Mouse (Mus musculus): ENCODE data around the gene Nkpd1. TPM values are rescaled to one million over a fixed set of nuclear protein-coding genes. Genes with fewer than 3 reads are reported as not detected.

The Nkpd1 gene
- polyA plus RNA-seq, 1 experiment from 2014 or later: 0.11 TPM

- ATAC-seq (ENCODE audit: insufficient read depth) (no peak), DNase-seq (no peak)
These were observed 2.4 kb downstream of the Nkpd1 start for GRCm38 (mm10) chr7:19520032-19520431.

GRCm38 (mm10) chr7:19523017-19523756, 5.5 kb downstream of the Nkpd1 start:
- Histone ChIP-seq H3K4me3 (ENCODE audit: low read depth, low read length) (peak overlapping the region; percentile 40), H3K4me1 (ENCODE audit: insufficient read depth) (peaks cover 9% of the 10 kb centered on the region; the same call in 1 of the 2 replicates), H3K4me2 (peak overlapping the region; percentile 78), H3K9me3 (ENCODE audit: low read depth, low read length) (no peaks in the 10 kb centered on the region), H3K9ac (peak overlapping the region; percentile 29; the same call in 1 of the 2 replicates), H3K27ac (ENCODE audit: low read depth) (no peak overlapping the region), H3K36me3 (ENCODE audit: insufficient read depth) (0 out of 2 replicates have a peak, but pooled peaks cover under 1% of the 10 kb centered on the region), H3K27me3 (ENCODE audit: insufficient read depth, low read length) (peaks cover 71% of the 10 kb centered on the region)
- ATAC-seq (ENCODE audit: insufficient read depth): no peak; the same call in 1 of the 2 replicates
- TF ChIP-seq CTCF (IDR thresholded peaks at IDR 0.05; ENCODE audit: low read depth): no peak
- 8% methylated on average over 72 of the region's 72 CpGs for WGBS
- peak; percentile 44 for DNase-seq

More at GRCm38 (mm10) chr7:19520032-19520431, 2.4 kb downstream of the Nkpd1 start:
- Histone ChIP-seq H3K27ac (ENCODE audit: low read depth) (no peak overlapping the region), H3K9me3 (ENCODE audit: low read depth, low read length) (no peaks in the 10 kb centered on the region), H3K27me3 (ENCODE audit: insufficient read depth, low read length) (peaks cover 78% of the 10 kb centered on the region), H3K36me3 (ENCODE audit: insufficient read depth) (no peaks in the 10 kb centered on the region), H3K4me1 (ENCODE audit: insufficient read depth) (peaks cover 9% of the 10 kb centered on the region; the same call in 1 of the 2 replicates), H3K4me3 (ENCODE audit: low read depth, low read length) (peak overlapping the region; percentile 27), H3K9ac (peak overlapping the region; percentile 44), H3K4me2 (peak overlapping the region; percentile 53)
- WGBS: 6% methylated on average over 23 of the region's 23 CpGs
- TF ChIP-seq CTCF (IDR thresholded peaks at IDR 0.05; ENCODE audit: low read depth): no peak

- peak; percentile 83 for DNase-seq
- H3K27me3 ChIP-seq (ENCODE audit: insufficient read depth, low read length): peaks cover 64% of the 10 kb centered on the region
- H3K4me2 ChIP-seq: peak overlapping the region; percentile 78
- H3K4me1 ChIP-seq (ENCODE audit: insufficient read depth): peaks cover 9% of the 10 kb centered on the region; the same call in 1 of the 2 replicates
- no peaks in the 10 kb centered on the region for H3K9me3 ChIP-seq (ENCODE audit: low read depth, low read length)
- peak overlapping the region; percentile 40 for H3K4me3 ChIP-seq (ENCODE audit: low read depth, low read length)
- H3K9ac ChIP-seq: peak overlapping the region; percentile 34; the same call in 1 of the 2 replicates
- WGBS: 1% methylated on average over 64 of the region's 64 CpGs
- peak; percentile 81 for TF ChIP-seq CTCF (IDR thresholded peaks at IDR 0.05; ENCODE audit: low read depth)
- peak; percentile 68 for ATAC-seq (ENCODE audit: insufficient read depth)
- H3K36me3 ChIP-seq (ENCODE audit: insufficient read depth): peaks cover 7% of the 10 kb centered on the region; the same call in 1 of the 2 replicates
- H3K27ac ChIP-seq (ENCODE audit: low read depth): no peak overlapping the region; the same call in 1 of the 2 replicates
These were observed 6.2 kb downstream of the Nkpd1 start for GRCm38 (mm10) chr7:19523757-19524419.

- H3K4me2 ChIP-seq: peak overlapping the region; percentile 78
- peak overlapping the region; percentile 34; the same call in 1 of the 2 replicates for H3K9ac ChIP-seq
- peaks cover 9% of the 10 kb centered on the region; the same call in 1 of the 2 replicates for H3K4me1 ChIP-seq (ENCODE audit: insufficient read depth)
- peaks cover 57% of the 10 kb centered on the region for H3K27me3 ChIP-seq (ENCODE audit: insufficient read depth, low read length)
- ATAC-seq (ENCODE audit: insufficient read depth) (peak; percentile 19), DNase-seq (no peak)
- no peak overlapping the region; the same call in 1 of the 2 replicates for H3K27ac ChIP-seq (ENCODE audit: low read depth)
- H3K4me3 ChIP-seq (ENCODE audit: low read depth, low read length): peak overlapping the region; percentile 40
- H3K36me3 ChIP-seq (ENCODE audit: insufficient read depth): peaks cover 13% of the 10 kb centered on the region
- no peak for TF ChIP-seq CTCF (IDR thresholded peaks at IDR 0.05; ENCODE audit: low read depth)
- H3K9me3 ChIP-seq (ENCODE audit: low read depth, low read length): no peaks in the 10 kb centered on the region
- WGBS: 14% methylated on average over 24 of the region's 24 CpGs
These were observed 6.9 kb downstream of the Nkpd1 start for GRCm38 (mm10) chr7:19524420-19525104.

GRCm38 (mm10) chr7:19525105-19525481, 7.5 kb downstream of the Nkpd1 start:
- peaks cover 53% of the 10 kb centered on the region for H3K27me3 ChIP-seq (ENCODE audit: insufficient read depth, low read length)
- no peak overlapping the region for H3K4me2 ChIP-seq
- peaks cover 9% of the 10 kb centered on the region; the same call in 1 of the 2 replicates for H3K4me1 ChIP-seq (ENCODE audit: insufficient read depth)
- peaks cover 19% of the 10 kb centered on the region for H3K36me3 ChIP-seq (ENCODE audit: insufficient read depth)
- H3K4me3 ChIP-seq (ENCODE audit: low read depth, low read length): no peak overlapping the region
- H3K9ac ChIP-seq: no peak overlapping the region
- 66% methylated on average over 2 of the region's 2 CpGs for WGBS
- ATAC-seq (ENCODE audit: insufficient read depth): no peak
- H3K9me3 ChIP-seq (ENCODE audit: low read depth, low read length): no peaks in the 10 kb centered on the region
- no peak overlapping the region for H3K27ac ChIP-seq (ENCODE audit: low read depth)
- DNase-seq: no peak
- peak; percentile 33; the same call in 1 of the 2 replicates for TF ChIP-seq CTCF (IDR thresholded peaks at IDR 0.05; ENCODE audit: low read depth)

GRCm38 (mm10) chr7:19531077-19531476, 13.4 kb downstream of the Nkpd1 start:
- H3K27ac ChIP-seq (ENCODE audit: low read depth): no peak overlapping the region
- H3K4me3 ChIP-seq (ENCODE audit: low read depth, low read length): no peak overlapping the region
- no peaks in the 10 kb centered on the region for H3K27me3 ChIP-seq (ENCODE audit: insufficient read depth, low read length)
- H3K36me3 ChIP-seq (ENCODE audit: insufficient read depth): peaks cover 73% of the 10 kb centered on the region
- H3K9me3 ChIP-seq (ENCODE audit: low read depth, low read length): no peaks in the 10 kb centered on the region
- no peaks in the 10 kb centered on the region for H3K4me1 ChIP-seq (ENCODE audit: insufficient read depth)
- H3K4me2 ChIP-seq: no peak overlapping the region
- no peak overlapping the region for H3K9ac ChIP-seq
- no peak for ATAC-seq (ENCODE audit: insufficient read depth)
- DNase-seq: no peak
- WGBS: 70% methylated on average over 10 of the region's 10 CpGs
- TF ChIP-seq CTCF (IDR thresholded peaks at IDR 0.05; ENCODE audit: low read depth): 0 out of 2 replicates have a peak, but pooled peaks have one; percentile 25
